Mouse (Mus musculus) activated CD4-positive, CD25-positive, alpha-beta regulatory T cell, adult 4 months (primary cell): Measurements from ENCODE around the gene Fam53b. TPM values are rescaled to one million over a fixed set of nuclear protein-coding genes. Genes with fewer than 3 reads are reported as not detected.

ENCODE experiments used
- ATAC-seq: one replicate; pipeline ENCODE4 v1.8.0; 2017
- polyA plus RNA-seq, 2 experiments: library from polyadenylated mRNA; unstranded; fragments of 100-300 nt; shearing (Covaris generic); gene quantifications; one replicate each; pipeline ENCODE4 v1.2.1; 2017

The Fam53b gene
- polyA plus RNA-seq, 2 experiments from 2014 or later, result 78.0 to 82.5 TPM

DNA sequence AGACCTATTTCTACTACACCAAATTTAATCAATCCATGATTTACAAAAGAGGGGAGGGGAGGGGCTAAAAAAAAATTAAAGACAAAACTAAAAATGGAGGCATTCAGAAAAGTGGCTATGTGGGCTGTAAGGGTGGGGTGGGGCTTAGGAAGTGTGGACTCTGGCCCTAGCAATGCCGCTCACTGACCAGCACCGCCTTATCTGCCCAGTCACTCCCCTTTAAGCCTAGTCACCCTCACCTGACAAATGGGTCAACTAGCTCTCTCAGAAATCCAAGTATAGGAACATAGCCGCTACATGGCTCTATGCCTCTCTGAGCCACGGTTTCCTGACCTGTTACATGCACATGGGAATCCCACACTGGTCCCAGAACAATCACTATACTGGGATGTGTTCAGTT, 26.7 kb downstream of the Fam53b start:
- ATAC-seq, result no peak

DNA sequence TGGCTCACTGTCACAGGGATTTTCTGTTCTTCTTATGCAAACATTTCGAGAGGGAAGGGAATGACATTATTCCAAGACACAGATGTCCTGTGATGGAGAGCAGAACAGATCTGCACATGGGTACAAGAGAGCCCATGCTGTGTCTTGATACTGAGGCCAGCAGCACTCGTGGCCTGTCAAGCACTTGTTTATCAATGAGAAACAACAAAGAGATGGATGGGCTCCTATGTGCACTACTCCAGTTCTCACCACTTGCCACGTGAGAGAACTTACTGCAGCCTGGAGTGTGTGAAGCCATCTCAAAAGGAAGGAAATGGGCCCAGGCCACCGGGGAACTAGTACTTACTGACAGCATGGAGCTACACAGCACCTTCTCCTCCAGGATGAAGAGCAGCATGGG, 27.2 kb downstream of the Fam53b start:
- ATAC-seq, result no peak

DNA sequence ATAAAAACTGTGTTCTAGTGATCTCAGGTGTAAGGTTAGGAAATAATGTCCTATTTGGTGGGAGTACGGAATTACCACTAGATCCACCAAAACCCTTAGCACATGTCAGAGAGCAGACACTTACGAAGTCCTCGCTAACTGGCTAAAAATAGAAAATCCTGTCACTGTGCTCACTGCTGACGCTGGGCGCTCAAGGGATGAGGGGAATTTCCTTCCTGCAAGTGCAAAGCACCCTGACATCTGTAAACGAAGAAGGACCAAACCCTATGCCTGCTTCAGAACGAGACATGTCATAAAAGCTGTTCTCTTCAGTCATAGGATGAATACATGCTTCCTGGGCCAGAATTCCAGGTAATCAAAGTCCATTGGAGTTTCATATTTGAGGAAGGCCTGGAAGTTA, 27.7 kb downstream of the Fam53b start:
- ATAC-seq, result no peak

DNA sequence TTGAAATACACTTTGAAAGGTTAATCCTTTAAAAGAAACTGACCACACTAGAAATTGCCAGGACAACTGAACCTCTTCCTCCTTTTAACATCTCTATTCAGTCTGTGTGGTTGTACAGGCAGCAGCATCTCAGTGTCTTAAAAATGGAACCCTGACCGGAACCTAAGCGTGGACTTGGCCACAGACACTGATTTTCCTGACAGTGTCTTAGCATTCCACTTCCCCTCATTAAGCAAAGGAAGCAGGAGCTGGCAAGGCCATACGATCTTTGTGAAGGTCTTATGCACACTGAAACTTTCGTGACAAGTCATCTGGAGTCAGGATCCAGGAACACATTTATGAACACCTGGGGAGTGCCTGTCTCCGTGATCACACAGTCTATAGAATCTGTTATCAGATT, 29.6 kb downstream of the Fam53b start:
- no peak for ATAC-seq

DNA sequence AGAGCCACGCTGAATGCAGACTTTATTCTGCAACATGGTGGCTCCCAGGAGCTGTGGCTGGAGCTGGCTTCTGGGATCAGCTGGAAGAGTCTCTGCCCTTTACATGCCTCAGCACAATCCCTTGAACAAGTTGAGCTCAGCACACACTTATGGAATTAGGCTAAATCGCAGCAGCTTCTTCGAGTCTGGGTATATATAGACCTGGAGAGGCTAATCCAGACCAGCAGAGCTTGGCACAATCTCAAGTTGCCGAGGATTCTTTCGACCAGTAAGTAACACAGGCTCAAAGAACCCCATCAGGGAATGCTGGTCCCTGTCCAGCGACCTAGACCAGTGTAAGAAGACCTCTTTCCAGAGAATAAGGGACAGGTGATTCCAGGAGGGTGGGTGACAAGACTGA, 31.8 kb downstream of the Fam53b start:
- ATAC-seq, result no peak

DNA sequence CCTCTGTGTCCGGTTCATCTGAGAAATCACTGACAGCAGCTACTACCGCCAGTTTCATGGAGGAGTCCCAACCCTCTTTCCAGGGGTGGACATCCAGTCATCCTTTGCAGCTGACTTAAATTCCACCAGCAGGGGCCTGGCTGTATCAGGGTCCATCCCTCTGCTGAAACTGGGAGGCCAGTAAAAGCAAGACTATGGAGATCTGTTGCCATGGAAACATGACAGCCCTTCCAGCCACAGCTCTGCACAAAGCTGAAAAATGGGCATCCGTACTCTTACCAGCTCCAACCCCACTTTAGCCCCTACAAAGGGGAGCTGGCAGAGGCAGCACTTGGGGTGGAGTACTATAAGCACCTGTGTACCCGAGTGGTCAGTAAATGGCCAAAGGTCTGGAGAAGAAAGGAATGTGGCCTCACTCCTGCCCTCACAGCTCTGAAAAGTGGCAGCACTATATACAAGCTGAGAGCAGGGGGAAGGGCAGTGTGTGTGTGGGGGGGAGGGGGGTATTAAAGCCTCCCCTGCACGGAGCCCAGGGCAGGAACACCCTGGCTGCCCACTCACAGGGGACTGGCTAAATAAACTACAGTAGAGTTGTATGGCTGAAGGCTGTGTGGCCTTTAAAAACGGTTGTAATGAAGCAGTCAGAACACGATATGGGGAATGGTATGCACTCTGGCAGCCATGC, 32.4 kb downstream of the Fam53b start:
- ATAC-seq, result no peak

DNA sequence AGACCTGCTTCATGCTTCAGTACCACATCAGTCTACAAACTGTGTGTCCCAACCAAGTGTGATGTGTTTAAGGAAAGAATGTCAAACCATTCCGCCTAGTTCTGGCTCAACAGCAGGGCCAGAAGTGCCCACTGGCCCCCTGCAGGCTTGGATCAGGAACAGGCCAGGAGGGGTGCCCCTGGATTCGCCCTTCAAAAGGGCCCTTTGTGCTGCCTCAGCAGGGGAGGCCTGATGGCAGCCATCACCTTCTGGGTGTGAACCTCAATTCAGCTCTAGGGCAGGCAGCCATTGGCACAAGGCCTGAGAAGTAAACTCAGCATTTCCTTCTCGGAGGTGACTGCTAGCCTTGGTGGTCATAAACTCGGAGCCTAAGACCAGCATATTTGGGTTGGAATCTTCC, 33.1 kb downstream of the Fam53b start:
- ATAC-seq, result no peak

DNA sequence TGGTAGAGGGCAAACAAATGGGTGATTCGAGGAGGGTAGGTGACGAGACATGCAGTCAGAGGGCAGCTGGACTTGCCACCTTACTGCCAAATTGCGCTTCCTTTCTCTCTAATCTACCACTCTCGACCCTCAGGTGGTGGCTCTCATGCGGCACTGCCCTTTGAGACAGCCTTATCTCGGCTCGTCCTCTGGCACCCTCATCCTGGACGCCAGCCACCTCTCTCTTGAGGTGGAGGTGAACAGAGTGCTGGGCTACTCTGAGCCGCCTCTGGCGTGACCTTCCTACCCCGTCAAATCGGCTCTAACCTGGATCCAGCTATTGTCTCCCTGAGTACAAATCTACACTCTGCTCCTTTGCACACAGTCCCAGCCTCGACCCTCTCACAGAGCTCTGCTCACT, 35.1 kb downstream of the Fam53b start:
- no peak for ATAC-seq

DNA sequence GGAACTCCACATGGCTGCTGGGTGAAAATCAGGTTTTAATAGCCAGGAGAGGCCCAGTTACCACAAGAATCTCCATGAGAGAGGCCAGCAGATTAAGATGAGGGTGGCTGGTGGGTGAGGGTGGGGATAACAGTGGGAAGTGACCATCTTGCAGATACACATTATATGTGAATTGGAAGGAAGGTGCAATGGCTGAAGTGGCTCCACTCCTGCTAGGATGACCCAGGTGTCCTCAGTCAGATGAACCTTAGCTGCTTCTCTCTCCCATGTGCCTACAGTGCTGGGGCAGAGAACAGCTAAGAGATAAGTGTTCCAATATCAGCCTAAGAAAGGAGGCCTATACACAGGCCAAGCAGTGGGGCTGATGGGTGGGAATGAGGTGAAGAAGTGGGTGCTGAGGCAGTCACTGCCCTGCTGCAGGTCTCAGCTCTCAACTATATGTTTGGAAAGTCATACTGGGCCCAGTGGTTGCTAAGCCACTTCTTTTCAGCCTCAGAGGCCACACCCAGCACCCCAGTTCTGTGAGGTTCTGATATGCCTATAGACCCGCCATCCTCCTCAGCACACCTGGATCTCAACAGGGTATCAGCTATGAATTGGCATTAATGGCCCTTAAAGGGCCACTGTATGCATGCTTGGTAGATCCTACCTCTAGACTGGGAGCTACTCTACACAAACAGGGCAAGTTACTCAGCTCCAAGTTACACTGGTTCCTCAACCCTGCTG, 35.8 kb downstream of the Fam53b start:
- no peak for ATAC-seq

DNA sequence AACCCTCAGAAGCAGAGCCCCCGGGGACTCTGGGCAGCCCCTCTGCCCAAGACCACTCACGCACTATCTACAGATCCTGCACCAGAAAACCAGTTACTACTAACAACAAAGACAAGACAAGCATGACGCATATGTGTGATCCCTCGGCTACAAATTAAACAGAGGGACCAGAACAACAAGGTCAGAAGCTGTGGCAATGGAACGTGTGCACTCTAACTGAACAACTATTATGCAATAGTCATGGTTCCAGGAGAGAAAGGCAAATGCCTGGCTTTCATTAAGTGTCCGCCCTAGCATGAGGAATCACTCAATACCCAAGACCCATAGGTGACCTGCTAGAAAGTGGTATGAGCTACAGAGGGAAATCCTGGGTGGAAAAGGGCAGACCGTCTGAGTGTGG, 36.6 kb downstream of the Fam53b start:
- ATAC-seq, result no peak

DNA sequence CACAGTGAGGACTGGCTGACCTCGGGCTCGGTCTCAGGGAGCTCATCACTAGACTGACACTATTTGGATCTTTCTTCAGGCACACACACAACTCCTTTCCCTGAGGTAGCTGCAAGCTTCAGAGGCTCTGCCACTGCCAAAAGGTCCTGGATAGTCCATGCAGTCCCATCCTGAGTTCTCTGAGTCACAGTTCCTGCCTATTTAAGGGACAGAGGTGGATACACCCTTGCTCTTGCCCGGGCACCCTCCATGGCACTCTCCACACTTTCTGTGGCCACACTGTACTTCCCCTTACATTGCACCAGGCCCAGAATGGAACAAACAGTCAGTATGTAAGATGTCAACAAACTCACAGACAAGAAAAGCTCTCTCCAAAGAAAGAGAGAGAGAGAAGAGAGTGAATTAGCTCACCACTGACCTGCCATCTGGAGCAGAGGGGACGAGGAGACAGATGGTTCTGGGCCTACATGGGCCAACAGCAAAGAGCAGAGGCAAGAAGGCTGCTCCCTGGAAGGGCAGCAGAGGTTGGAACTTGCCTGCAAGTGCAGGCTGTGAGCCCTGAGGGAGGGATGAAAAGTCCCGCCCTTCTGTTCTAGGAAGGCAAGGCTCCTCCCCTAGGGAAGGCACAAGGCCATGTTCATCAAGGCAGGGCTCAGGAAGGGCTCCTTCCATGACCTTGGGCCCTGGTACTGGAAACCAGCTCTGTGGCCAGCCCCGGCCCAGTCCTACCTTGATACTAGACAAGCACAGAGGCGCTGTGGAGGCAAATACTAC, 37.2 kb downstream of the Fam53b start:
- ATAC-seq, result no peak

DNA sequence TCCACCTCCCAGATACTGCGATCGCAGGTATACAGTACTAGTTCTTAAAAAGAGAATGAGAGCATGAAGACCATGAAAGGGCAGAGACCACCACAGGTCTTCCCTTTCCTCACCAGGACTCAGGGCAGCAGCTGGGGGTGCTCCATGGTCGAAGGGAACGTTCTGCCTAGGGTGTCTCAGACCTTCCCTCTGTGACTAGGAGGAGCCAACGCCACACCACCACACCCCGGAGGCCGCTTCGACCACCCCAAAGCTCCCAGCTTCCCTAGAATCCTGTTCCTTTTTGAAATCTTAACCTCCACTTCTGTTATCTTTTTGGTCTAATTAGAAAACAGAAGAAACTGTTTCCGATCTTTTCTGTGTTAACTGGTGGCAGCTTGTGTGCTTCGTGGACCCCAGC, 37.8 kb downstream of the Fam53b start:
- ATAC-seq, result no peak

DNA sequence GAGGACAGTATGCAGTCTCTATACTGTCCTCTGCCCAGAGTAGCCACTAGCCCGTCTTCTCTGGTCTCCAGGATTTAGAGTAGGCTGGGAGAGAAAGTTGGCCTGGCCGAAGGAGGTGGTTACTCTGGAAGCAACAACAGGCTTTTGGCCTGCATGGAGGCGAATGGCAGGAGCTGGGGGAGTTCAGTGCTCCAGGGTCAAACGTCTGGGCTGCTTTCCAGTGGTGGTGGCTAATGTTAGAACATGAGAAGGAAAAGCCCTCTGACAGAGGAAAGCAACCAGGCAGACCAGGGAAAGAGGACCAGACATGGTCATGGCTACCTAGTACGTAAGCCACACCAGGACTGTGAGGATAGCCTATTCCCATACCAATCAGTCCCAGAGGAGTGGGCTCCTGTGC, 38.4 kb downstream of the Fam53b start:
- ATAC-seq, result no peak

DNA sequence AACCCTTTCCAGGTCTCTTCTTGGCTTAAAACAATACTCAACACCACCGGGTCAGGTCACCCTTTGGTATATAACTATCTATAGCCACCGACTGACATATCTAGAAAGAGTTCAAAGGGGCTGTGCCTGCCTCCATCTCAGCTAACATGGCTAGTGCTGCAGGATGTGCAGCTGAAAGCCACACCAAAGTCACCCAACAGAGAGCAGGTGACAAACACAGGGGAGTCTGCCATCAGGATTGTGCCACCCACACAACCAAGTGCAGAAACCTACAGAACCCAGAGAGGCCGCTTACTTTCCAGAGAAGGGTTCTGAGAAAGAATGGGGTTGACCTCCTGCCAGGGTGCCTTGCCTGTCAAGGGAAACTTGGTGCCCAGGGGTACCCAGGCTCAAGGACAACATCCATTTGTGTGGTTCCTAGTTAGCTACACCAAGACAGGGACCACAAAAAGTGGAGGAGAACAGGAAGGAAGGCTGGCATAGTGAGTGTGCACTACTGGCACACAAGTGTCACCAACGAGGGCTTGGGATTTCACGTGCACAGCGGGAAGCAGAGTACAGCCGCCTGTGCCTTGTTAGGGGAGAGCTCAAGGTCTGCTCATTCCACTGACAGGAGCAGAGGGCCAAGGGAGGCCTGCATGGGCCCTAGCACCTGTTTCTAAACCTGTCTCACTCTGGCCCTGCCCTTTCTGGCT, 40.5 kb downstream of the Fam53b start:
- ATAC-seq, result peak; percentile 71

DNA sequence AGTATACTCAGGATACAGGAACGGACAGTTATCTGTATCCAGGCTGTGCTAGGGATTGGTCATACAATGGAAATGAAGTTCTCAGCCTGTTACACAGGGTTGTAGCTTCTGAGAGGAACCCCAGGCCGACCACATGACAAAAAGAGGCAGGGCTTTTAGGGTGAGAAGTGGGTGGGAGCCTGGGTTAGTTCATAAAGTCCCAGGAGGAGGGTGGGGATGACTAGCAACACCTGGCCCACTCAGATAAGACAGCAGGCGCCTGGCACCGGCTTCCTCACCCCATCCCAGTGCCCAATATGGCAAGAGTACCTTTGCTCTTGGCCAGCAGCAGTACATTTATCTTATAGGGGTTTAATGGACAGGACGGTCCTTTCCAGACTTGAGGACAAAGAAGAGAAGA, 41.2 kb downstream of the Fam53b start:
- ATAC-seq, result peak; percentile 33

DNA sequence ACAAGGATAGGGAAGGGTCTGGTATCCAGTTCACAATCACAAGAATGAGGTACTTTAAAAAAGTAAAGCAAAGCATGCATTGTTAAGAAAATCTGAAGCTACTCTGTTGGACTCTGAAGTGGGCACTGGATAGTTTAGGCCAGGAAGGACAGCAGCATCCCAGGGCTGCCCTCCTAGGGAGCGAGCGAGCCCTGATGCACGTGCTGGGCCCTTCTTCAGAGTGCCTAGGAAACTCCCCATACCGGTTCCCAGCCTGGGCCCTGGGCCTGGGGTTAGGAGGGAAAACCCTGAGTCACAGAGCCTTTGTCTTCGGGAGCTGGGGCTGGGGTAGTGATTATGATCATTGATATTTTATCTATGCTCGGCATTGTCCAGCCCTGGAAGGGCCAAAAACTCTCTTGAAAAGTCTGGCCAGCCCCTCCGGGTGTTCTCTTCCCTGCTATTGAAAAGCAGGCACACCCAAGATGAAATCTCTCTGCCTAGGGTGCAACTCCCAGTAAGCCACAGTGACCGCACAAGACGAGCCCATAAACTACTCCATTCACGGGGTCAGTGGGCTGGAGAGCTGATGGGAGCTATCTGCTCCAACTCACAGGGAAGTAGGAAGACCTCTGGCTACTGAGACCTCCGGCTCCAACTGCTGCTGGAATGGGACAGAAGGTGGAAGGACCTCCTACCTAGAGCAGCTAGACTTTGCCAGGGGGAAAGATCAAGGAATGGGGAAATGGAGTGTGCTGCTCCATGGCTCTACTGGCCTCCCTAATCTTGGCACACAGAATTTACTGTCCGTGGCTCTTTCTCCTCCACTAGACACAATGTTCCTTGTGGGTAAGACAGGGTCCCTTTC, 45.0 kb downstream of the Fam53b start:
- ATAC-seq, result no peak

DNA sequence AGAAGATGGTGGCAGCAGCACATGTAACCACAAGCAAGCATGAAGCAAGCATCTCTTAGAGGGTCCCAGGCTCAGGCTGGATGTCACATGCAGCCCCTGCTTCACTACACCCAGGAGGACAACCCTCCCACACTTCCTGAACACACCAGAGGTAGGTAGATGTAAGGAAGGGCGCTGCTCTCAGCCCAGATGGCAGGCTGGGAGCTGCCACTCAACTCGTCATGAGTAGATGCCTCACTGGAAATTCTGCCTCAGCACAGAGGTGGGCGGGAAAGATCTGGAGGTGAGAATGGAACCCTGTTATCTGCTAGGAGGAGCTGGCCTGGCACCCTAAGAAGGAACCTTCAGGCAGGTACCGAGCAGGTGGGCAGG, 45.7 kb downstream of the Fam53b start:
- ATAC-seq, result peak; percentile 41

DNA sequence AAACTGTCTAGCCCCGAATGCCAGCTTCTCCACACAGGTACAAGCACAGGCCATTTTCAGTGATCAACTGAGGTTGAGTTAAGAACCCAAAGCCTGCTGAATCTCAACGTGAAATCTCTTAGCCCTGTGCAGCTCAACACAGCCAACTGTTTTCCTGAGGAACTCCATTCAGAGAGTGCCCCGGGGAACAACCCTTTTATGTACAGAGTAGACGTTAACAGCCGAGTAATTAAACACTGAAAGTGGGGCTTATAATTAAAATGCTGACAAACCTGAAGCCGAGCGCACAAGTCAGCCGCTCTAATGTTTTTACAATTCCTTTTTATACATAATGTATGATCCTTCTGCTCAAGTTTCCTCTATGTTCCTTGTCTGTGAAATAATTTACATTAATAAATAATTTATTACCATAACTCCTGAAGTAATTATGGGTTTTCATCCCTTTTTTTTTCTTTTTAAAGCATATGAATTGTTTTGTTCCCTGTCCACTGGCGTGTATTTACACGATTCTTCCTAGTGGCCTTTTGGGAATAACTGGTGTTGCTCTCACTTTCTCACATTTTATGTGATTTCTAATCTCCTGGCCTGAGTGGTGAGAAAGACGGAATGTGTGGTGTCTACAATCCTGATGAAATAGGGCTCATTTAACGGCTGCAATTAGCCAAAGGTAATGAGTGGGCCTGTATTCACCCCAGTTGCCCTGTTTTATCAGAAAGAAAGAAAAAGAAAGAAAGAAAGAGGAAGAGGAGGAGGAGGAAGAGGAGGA, 46.3 kb downstream of the Fam53b start:
- ATAC-seq, result no peak

DNA sequence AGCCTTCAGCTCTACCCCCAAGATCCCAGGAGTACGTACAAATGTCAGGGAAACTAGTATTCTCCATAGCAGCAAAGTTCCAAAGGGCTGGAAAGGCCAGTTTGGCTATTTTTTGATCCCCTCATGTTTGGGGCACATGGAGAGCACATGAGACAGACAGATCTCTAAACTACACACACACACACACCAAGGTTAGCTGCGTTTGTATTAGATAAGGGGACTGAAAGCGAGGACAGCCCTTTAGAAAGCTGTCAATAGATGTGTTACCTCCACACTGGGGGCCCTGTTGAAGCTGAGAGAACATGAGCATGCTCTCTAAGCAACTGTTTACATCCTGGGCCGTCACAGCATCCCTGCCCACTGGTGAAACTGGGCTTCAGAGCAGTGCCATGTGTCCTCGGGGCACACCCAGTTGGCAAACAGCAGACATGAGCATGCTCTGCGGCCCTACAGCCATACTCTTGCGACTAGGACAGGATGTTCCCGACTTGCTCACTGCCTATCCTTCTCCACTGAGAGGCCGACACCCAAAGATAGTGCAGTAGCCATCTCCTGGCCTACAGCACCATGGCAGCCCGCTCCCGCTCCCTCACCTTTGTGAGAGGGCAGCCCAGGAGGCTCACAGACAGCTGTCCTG, 47.3 kb downstream of the Fam53b start:
- peak; percentile 6 for ATAC-seq

DNA sequence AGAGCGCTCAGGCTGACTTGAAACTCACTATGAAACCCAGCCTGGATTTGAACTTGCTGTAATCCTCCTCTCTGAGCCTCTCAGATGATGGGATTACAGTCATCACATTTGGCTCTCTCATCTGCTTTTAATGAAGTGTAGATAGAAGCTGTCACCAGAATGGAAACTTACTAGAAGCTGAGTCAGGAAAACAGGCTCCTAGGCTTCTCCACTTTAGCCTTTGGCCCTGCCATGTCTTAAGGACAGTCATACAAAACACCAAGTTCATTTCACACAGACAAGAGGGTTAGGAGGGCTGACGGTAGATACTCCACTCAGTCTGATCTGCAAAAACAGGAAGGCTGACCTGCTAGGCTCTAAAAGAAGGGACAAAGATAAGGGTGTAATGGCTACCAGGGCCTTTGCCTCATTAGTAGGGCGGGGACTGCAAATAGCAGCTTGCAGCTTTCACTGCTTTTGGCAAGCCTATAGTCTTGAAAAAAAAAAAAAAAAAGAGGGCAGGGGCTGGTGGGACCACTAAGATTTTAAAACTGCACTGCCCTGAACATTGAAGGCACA, 48.0 kb downstream of the Fam53b start:
- no peak for ATAC-seq
